In genomic region chr5:140178058-140178690, GRCm38 (mm10) we compare ENCODE assay signal across 10 mouse cellular contexts.
DNase-seq lines count a peak whose midpoint lies in the region; ATAC-seq lines count a peak whose summit lies in the region.
"Had no signal": no experiment of that assay in that cellular context is flagged by ENCODE, and none has a peak within 500 bp of the region (broad histone marks: within the 10 kb centered on the region; RNA-seq: fewer than 3 reads in every experiment).

No protein-coding gene starts in this region.

- no peaks in the 10 kb centered on the region for H3K36me3 ChIP-seq in midbrain, embryonic 14.5 days (ENCODE audit: control insufficient read depth, insufficient read depth, low read length)
- H3K36me3 ChIP-seq: embryonic facial prominence, embryonic 15.5 days had no signal

- H3K27me3 ChIP-seq in midbrain, embryonic 14.5 days (ENCODE audit: control insufficient read depth, insufficient read depth, low read length) = no peaks in the 10 kb centered on the region
- H3K27me3 ChIP-seq: embryonic facial prominence, embryonic 15.5 days; Patski had no signal

- no peaks in the 10 kb centered on the region for H3K9me3 ChIP-seq in midbrain, embryonic 14.5 days (ENCODE audit: control insufficient read depth, low read length)
- H3K9me3 ChIP-seq: embryonic facial prominence, embryonic 15.5 days had no signal

- no peak overlapping the region for H3K4me3 ChIP-seq in midbrain, embryonic 14.5 days (replicated peaks; ENCODE audit: low read depth, low read length)
- H3K4me3 ChIP-seq: embryonic facial prominence, embryonic 15.5 days had no signal

- no peak overlapping the region for H3K9ac ChIP-seq in midbrain, embryonic 14.5 days (replicated peaks; ENCODE audit: low read length)
- H3K9ac ChIP-seq: embryonic facial prominence, embryonic 15.5 days had no signal

- no peak for ATAC-seq in midbrain, embryonic 14.5 days (ENCODE audit: low FRiP score, low TSS enrichment)
- ATAC-seq: Patski had no signal

- DNase-seq in right cerebral cortex, postnatal 10 days (ENCODE audit: low spot score in 2 of 2) = peak; percentile 39 to 42
- DNase-seq in right cerebral cortex, postnatal 36 days (ENCODE audit: low spot score in 2 of 2) = no peak
- DNase-seq in gastrocnemius, postnatal 14 days = peak; percentile 64
- DNase-seq in kidney, adult 18-20 months = peak; percentile 29
- peak; percentile 20 for DNase-seq in midbrain, embryonic 14.5 days
- no peak for DNase-seq in urinary bladder, postnatal 36 days (ENCODE audit: low spot score in 2 of 2)
- DNase-seq in layer of hippocampus, postnatal 25 days (ENCODE audit: extremely low spot score in 1 of 2, low spot score in 1 of 2) = no peak
- DNase-seq in thymus, adult 18-20 months = no peak

- no peak overlapping the region for H3K4me2 ChIP-seq in midbrain, embryonic 14.5 days (ENCODE audit: low read length)
- H3K4me2 ChIP-seq: embryonic facial prominence, embryonic 15.5 days had no signal

- H3K4me1 ChIP-seq in midbrain, embryonic 14.5 days (ENCODE audit: control insufficient read depth, insufficient read depth, low read length) = peaks cover 27% of the 10 kb centered on the region

- no peak overlapping the region for H3K27ac ChIP-seq in midbrain, embryonic 14.5 days (replicated peaks; ENCODE audit: low read depth, low read length)
- H3K27ac ChIP-seq: embryonic facial prominence, embryonic 15.5 days had no signal

- WGBS in midbrain, embryonic 14.5 days = 62% methylated on average over 10 of the region's 10 CpGs

- intact Hi-C loops in gastrocnemius, postnatal 14 days (cut with DNase I; ENCODE audit: low total_unique reads) = no loop called here

Comparison
In these comparisons a context has a peak if more than half of its experiments do, and no peak if none do; other contexts are left out.
1. DNase-seq: peak in right cerebral cortex, postnatal 10 days (2 of 2), gastrocnemius, postnatal 14 days (single experiment), kidney, adult 18-20 months (single experiment) and midbrain, embryonic 14.5 days (single experiment); none in right cerebral cortex, postnatal 36 days (0 of 2), urinary bladder, postnatal 36 days (0 of 2), layer of hippocampus, postnatal 25 days (0 of 2) and thymus, adult 18-20 months (0 of 2).